Mouse (Mus musculus) kidney, adult 2 months (tissue): ENCODE measurements at regions not wholly inside any gene's neighbourhood (a gene's known extent, or its start where the extent isn't known, plus 50 kb on each side); places are given as distances from the start of the nearest gene placed in this dataset.
"Not testable (repeated sequence)": the region's sequence is repeated elsewhere in the genome, so short reads cannot be mapped to it uniquely, and the experiment has no call there.

Source experiments
- DNase-seq: peaks from one replicate; pipeline ENCODE4 v3.0.0; 2021
- H3K27ac ChIP-seq: fragments of 200-500 bp; 2 replicates; pipeline ENCODE4 v1.5.1; 2012; ENCODE audit warnings: low read depth, low read length, control low read depth, inconsistent platforms; ENCODE audit not compliant: insufficient read depth
- H3K27me3 ChIP-seq: fragments of 200-500 bp; replicated peaks from 2 replicates; pipeline ENCODE4 v1.6.1; 2012; ENCODE audit warnings: mild to moderate bottlenecking, moderate library complexity, low read length, inconsistent platforms; ENCODE audit not compliant: control insufficient read depth, insufficient read depth
- H3K36me3 ChIP-seq: fragments of 200-500 bp; 2 replicates; pipeline ENCODE4 v1.6.1; 2012; ENCODE audit warnings: mild to moderate bottlenecking, moderate library complexity, low read length, inconsistent platforms; ENCODE audit not compliant: control insufficient read depth, insufficient read depth
- H3K4me1 ChIP-seq: fragments of 200-500 bp; 2 replicates; pipeline ENCODE4 v1.6.1; 2011; ENCODE audit warnings: low read length; ENCODE audit not compliant: control insufficient read depth, insufficient read depth
- H3K4me3 ChIP-seq: fragments of 200-500 bp; 2 replicates; pipeline ENCODE4 v1.5.1; 2011; ENCODE audit warnings: mild to moderate bottlenecking, low read depth, low read length, control low read depth; ENCODE audit not compliant: insufficient read depth
- CTCF ChIP-seq: fragments of 200-500 bp; conservative IDR thresholded peaks from 2 replicates; pipeline ENCODE4 v1.5.1; 2011; ENCODE audit warnings: low read depth, mild to moderate bottlenecking, control low read depth, low read length, moderate library complexity, mixed read lengths; ENCODE audit not compliant: insufficient read depth, insufficient read length
- POLR2A ChIP-seq: fragments of 200-500 bp; IDR thresholded peaks from one replicate; pipeline ENCODE4 v1.6.1; 2011; ENCODE audit warnings: low read depth, low read length, control low read depth
- WGBS: fragments of 180-500 bp; shearing (Covaris S2); methylation state at CpG from one replicate; pipeline ENCODE4 v1.1.7; 2018; 5-methylcytosine and 5-hydroxymethylcytosine counted together

GRCm38 (mm10) chr12:71532161-71532560, 222.5 kb downstream of the Dact1 start:
- 67% methylated on average over 3 of the region's 3 CpGs for WGBS
- no peaks in the 10 kb centered on the region for H3K36me3 ChIP-seq
- H3K27me3 ChIP-seq, result no peaks in the 10 kb centered on the region
- H3K4me1 ChIP-seq, result no peaks in the 10 kb centered on the region
- H3K27ac ChIP-seq, result no peak overlapping the region
- TF ChIP-seq POLR2A (no peak), CTCF (no peak)
- no peak overlapping the region for H3K4me3 ChIP-seq
- DNase-seq, result no peak

- Histone ChIP-seq H3K27ac (no peak overlapping the region), H3K4me3 (no peak overlapping the region), H3K36me3 (no peaks in the 10 kb centered on the region), H3K27me3 (no peaks in the 10 kb centered on the region), H3K4me1 (no peaks in the 10 kb centered on the region)
- TF ChIP-seq CTCF (no peak), POLR2A (no peak)
- WGBS, result 81% methylated on average over 22 of the region's 22 CpGs
- DNase-seq, result no peak
These were observed 223.2 kb downstream of the Dact1 start for GRCm38 (mm10) chr12:71532708-71533450.

- Histone ChIP-seq H3K27ac (no peak overlapping the region), H3K36me3 (no peaks in the 10 kb centered on the region), H3K4me1 (no peaks in the 10 kb centered on the region), H3K4me3 (no peak overlapping the region), H3K27me3 (no peaks in the 10 kb centered on the region)
- DNase-seq, result no peak
- WGBS, result 97% methylated on average over 9 of the region's 9 CpGs
- no peak for TF ChIP-seq POLR2A
- TF ChIP-seq CTCF, result no peak
These were observed 224.0 kb downstream of the Dact1 start for GRCm38 (mm10) chr12:71533701-71534100.

GRCm38 (mm10) chr12:71534199-71534598, 224.5 kb downstream of the Dact1 start:
- no peak overlapping the region for H3K4me3 ChIP-seq
- DNase-seq, result no peak
- no peak overlapping the region for H3K27ac ChIP-seq
- WGBS, result 82% methylated on average over 4 of the region's 4 CpGs
- no peaks in the 10 kb centered on the region for H3K36me3 ChIP-seq
- TF ChIP-seq POLR2A, result no peak
- TF ChIP-seq CTCF, result no peak
- H3K27me3 ChIP-seq, result no peaks in the 10 kb centered on the region
- H3K4me1 ChIP-seq, result no peaks in the 10 kb centered on the region

- no peak for DNase-seq
- Histone ChIP-seq H3K36me3 (no peaks in the 10 kb centered on the region), H3K4me3 (no peak overlapping the region), H3K27ac (no peak overlapping the region), H3K27me3 (no peaks in the 10 kb centered on the region), H3K4me1 (no peaks in the 10 kb centered on the region)
- no peak for TF ChIP-seq CTCF
- TF ChIP-seq POLR2A, result no peak
- WGBS, result 95% methylated on average over 6 of the region's 6 CpGs
These were observed 225.6 kb downstream of the Dact1 start for GRCm38 (mm10) chr12:71535251-71535650.

- 49% methylated on average over 3 of the region's 3 CpGs for WGBS
- not testable (repeated sequence) for DNase-seq, H3K4me3 ChIP-seq
These were observed 226.1 kb downstream of the Dact1 start for GRCm38 (mm10) chr12:71535831-71536230.

GRCm38 (mm10) chr12:71538691-71539090, 229.0 kb downstream of the Dact1 start:
- no peak for TF ChIP-seq CTCF
- no peak for TF ChIP-seq POLR2A
- H3K4me3 ChIP-seq, result no peak overlapping the region
- H3K27ac ChIP-seq, result no peak overlapping the region
- WGBS, result 81% methylated on average over 7 of the region's 7 CpGs
- H3K27me3 ChIP-seq, result no peaks in the 10 kb centered on the region
- no peaks in the 10 kb centered on the region for H3K4me1 ChIP-seq
- no peaks in the 10 kb centered on the region for H3K36me3 ChIP-seq
- DNase-seq, result no peak

More at GRCm38 (mm10) chr12:71535831-71536230, 226.1 kb downstream of the Dact1 start:
- not testable (repeated sequence) for H3K36me3 ChIP-seq, H3K27ac ChIP-seq, H3K27me3 ChIP-seq, H3K4me1 ChIP-seq

GRCm38 (mm10) chr12:71540279-71540678, 230.6 kb downstream of the Dact1 start:
- Histone ChIP-seq H3K36me3 (no peaks in the 10 kb centered on the region), H3K27ac (no peak overlapping the region), H3K4me1 (no peaks in the 10 kb centered on the region), H3K27me3 (no peaks in the 10 kb centered on the region), H3K4me3 (no peak overlapping the region)
- 92% methylated on average over 11 of the region's 11 CpGs for WGBS
- TF ChIP-seq CTCF (no peak), POLR2A (no peak)
- DNase-seq, result no peak
